Mouse (Mus musculus) layer of hippocampus, postnatal 14 days (tissue): ENCODE results near the gene Ajm1. TPM values are rescaled to one million over a fixed set of nuclear protein-coding genes. Genes with fewer than 3 reads are reported as not detected.
"Not testable (repeated sequence)": the region's sequence is repeated elsewhere in the genome, so short reads cannot be mapped to it uniquely, and the experiment has no call there.

Source experiments
- DNase-seq, 2 experiments: peaks; one replicate each; pipeline ENCODE4 v3.0.0; 2021 to 2022; ENCODE audit warnings: low spot score in 2 of 2, mixed read lengths in 1 of 2
- total RNA-seq, 2 experiments: library from RNA; stranded (reverse); gene quantifications; 2 replicates each; pipeline ENCODE4 v1.2.3; 2021

Ajm1 gene
- total RNA-seq, 2 experiments from 2014 or later = 99.8 to 103 TPM

GRCm38 (mm10) chr2:25569323-25569722, 12.2 kb downstream of the Ajm1 start:
- no peak for DNase-seq

- no peak for DNase-seq
Measured at GRCm38 (mm10) chr2:25568473-25569019, 13.0 kb downstream of the Ajm1 start.

GRCm38 (mm10) chr2:25566558-25566957, 15.0 kb downstream of the Ajm1 start:
- DNase-seq = no peak

- DNase-seq = no peak
Measured at GRCm38 (mm10) chr2:25565741-25566140, 15.8 kb downstream of the Ajm1 start.

GRCm38 (mm10) chr2:25561946-25562345, 19.6 kb downstream of the Ajm1 start:
- no peak for DNase-seq

GRCm38 (mm10) chr2:25560551-25560950, 21.0 kb downstream of the Ajm1 start:
- DNase-seq = no peak

DNA sequence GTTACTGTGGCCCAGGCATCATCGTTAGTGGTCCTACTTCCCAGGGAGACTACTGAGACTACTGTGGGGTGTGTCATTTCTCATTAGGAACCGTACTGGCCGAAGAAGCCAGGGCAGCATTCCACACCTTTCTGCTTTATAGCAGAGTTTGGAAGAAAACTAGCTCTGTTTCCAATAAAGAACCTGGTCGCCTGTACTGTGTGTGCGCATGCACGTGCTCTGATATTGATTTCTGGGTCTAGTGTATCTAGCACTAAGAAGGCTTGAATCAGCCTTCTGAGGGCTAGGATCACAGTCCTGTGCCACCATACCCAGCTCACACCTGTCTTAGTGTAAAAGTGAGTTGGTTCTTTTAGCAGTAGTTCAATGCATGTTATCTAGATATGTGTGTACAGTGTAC, 22.8 kb downstream of the Ajm1 start:
- no peak for DNase-seq

- DNase-seq = no peak
Measured at GRCm38 (mm10) chr2:25557964-25558360, 23.6 kb downstream of the Ajm1 start.

- DNase-seq = peak; percentile 91 to 96
Measured at GRCm38 (mm10) chr2:25557221-25557963, 24.2 kb downstream of the Ajm1 start, which contains the start of gene Edf1. Edf1 (plus strand) TSS chr2:25557847.

GRCm38 (mm10) chr2:25556296-25556695, 25.3 kb downstream of the Ajm1 start:
- no peak for DNase-seq

DNA sequence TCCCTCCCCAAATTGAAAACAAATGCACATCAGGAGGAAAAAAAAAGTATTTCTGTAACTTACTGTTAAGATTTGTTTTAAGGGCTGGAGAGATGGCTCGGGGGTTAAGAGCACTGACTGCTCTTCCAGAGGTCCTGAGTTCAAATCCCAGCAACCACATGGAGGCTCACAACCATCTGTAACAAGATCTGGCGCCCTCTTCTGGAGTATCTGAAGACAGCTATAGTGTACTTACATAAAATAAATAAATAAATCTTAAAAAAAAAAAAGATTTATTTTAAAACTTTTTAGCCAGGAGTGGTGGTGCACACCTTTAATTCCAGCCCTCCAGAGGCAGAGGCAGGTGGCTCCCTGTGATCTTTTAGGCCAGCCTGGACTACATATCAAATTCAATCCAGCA, 26.1 kb downstream of the Ajm1 start:
- DNase-seq = not testable (repeated sequence)

DNA sequence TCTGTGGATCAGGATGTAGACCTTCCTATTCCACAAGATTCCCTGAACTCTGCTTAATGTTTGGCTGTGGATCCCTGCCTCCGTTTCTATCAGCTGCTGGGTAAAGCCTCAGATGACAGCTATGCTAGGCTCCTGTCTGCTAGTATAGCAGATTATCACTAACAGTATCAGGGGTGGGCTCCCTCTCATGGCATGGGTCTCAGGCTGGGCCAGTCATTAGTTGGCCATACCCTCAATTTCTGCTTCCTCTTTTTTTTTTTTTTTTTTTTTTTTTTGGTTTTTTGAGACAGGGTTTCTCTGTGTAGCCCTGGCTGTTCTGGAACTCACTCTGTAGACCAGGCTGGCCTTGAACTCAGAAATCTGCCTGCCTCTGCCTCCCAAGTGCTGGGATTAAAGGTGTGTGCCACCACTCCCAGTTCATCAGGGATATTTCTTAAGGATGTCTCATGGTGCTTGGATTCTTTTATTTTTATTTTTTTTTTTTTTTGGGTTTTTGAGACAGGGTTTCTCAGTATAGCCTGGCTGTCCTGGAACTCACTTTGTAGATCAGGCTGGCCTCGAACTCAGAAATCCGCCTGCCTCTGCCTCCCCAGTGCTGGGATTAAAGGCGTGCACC, 28.3 kb downstream of the Ajm1 start:
- not testable (repeated sequence) for DNase-seq

DNA sequence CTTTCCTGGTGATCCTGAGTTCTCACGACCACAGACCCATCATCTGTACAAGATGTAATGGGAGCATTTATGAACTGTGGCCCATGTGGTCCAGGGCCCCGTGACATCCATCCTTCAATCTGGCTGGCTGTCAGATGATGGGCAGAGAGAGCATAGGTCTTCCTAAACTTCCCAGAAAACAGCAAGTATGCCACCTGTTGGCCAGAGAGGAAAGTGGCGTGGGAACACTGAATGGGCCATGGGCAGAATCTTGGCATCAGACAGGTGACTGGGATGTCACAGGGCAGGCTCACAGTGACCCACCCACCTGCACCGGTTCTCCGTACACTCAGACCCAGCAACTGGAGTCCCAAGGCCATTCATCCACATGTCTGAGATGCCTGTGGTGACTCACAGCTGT, 30.4 kb downstream of the Ajm1 start:
- DNase-seq = peak in 1 of 2 experiments; percentile 47

- no peak for DNase-seq
Measured at GRCm38 (mm10) chr2:25549021-25549991, 32.3 kb downstream of the Ajm1 start.

DNA sequence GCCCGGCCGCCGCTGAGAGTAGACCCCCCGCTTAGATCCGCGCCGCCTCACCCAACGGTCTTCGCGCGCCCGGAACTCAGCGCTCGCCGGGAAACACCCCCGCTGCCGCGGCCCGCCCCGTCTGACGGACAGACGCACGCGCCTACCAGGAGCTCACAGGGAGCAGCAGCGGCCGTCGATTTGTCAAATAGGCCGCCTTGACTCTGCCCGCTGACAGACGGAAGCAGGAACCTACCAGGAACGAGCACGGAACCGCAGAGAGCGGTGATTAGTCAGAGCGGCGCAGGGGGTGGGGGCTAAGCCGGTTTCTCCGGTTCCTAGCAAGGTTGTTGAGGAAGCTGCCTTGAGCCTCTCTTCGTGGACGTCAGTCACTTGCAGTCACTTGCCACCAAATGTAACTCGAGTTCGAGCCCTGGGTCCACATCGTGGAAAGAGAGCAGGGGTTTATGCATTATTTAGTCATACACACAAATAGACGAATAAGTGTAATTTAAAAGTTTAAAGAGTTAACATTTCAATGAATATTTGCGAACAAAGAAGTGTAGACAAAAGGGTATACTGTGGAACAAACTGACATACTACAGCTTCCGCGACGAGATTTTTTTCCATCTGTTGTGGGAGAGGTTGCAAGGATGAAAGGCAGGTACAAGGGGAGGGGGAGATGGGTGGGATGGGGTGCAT, 34.6 kb downstream of the Ajm1 start, which contains the start of gene Traf2:
Traf2 (minus strand) TSS at position 130 of the 681 bp plus-strand sequence.
- DNase-seq = peak; percentile 98 to 99

DNA sequence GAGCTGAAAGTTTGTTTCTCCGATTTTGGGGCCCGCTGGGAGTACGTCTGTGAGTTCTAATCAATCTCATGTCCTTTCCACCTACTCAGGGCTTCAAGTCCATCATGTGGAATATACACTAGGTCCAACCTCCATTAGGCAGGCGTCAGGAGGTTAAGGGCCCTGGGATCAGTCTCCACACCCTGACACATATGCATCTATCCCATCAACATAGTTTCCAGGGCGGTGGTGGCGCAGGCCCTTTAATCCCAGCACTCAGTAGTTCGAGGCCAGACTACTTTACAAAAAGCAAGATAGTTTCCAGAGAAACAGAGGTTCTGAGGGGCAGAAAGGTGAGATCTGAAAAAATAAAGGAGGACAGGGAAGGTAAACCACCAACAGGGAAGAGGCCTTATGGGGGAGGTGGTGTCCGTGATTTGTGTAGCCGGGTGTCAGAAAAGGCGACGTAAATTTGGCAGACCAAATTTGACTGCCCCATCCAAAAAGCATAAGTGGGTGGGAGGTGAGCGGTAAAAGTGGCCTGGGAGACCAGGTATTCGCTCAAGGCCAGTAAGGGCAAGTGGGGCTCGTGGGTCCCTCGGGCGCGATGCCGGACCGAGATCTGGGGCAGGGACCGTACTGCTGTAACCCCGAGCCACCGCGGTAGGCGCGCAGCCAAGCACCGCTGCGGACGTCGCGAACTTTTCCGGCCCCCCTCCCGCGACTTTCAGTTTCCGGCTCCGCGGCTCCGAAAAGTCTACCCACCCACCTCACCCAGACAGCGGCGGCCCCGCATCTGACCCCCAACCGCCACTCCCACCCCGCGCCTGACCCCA, 35.4 kb downstream of the Ajm1 start:
- DNase-seq = peak in 1 of 2 experiments; percentile 43

GRCm38 (mm10) chr2:25541644-25542367, 39.8 kb downstream of the Ajm1 start:
- no peak for DNase-seq

DNA sequence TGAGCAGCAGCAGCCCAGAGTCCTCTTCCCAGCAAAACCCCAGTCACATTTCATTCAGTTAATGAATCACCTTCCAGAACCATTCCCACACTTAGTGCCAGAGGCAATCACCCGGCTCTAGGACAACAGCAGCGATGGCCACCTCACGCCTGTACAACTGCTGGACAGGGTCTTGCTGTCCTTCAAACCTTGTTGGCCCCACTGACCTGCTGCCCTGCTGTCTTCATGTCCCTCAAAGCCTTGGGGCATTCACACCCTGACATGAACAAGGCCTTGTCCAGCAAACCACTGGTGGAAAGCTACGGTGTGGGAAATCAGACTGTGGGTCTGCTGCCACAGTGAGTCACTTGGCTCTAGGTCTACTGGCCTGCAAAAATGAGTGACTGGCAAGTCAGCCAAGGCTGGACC, 41.0 kb downstream of the Ajm1 start:
- no peak for DNase-seq

DNA sequence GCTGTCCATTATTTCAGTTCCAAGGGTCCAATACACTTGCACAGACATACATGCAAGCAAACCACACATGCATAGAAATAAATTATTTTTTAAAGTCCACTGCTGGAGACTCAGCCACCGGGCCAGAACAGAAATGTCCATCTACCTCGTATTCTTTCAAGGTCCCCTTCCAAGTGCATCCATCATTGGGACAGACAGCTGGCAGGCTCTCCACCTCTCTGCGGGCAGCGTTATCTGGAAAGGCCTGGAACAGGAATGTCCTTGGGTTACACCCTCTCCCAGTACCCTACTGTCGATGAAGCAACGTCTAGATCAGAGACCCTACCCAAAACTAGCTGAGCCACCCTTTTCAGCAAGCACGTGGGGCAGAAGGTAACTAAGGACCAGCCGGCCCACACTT, 45.0 kb downstream of the Ajm1 start:
- no peak for DNase-seq
